Mouse (Mus musculus): ENCODE data around the gene Fmc1.
"Not testable (repeated sequence)": the region's sequence is repeated elsewhere in the genome, so short reads cannot be mapped to it uniquely, and the experiment has no call there.

The Fmc1 gene

DNA sequence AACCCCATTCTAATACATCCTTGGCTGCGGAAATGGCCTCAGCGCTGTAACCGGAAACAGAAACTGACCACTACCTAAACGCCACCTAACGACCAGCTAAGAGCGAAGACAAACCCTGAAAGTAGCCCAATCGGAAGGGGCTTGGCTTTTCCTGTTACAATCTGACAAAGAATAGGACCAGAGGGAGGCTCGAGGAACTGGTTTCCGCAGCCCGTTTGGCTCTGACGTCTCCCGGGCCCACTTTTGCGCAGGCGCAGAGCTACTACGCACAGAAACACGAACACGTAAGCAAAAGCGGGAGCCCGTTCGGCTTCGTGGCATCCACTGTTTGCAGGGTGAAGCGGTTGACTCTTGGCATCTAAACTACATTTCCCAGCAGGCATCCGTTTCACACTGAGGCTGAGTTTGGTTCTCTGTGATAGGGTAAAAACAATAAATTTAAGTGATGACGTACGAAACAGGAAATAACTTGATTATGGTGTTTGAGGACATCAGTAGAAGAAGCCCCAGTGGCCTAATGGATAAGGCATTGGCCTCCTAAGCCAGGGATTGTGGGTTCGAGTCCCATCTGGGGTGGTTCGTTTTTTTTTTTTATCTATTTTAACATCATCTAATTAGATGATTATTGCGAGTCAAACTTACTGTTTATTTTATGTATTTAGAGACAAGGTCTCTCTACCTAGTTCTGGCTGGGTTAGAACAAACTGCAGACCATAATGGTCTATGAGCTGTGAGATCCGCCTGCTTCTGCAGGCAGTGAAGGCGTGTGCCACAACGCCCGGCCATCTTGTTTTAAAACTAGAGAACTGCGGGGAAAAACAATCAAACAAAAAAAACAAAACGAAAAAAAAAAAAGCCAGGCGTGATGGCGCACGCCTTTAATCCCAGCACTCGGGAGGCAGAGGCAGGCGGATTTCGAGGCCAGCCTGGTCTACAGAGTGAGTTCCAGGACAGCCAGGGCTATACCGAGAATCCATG is at the start of gene Fmc1:
Fmc1 (plus strand) TSS at position 75 of the 978 bp plus-strand sequence.
- peak; percentile 99 for DNase-seq (ENCODE audit: low read depth, low spot score)

DNA sequence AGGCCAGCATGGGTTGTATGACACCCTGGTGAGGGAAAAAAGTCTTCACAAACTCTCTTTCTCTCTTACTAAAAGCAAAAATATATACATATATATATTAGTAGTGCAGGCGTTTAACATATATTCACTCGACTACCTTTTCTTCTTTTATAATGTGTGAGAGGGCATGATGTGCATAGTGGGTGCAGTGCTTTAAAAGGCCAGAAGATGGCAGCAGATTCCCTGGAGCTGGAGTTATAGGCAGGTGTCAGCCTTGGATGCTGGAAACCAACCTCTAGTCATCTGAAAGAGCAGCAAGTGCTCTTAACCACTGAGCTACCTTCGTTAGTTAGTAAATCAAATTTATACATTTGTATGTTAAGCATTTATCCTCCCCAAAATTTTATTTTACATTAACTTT is 40.8 kb upstream of the Fmc1 start:
- DNase-seq (ENCODE audit: low read depth, low spot score), result no peak

- DNase-seq (ENCODE audit: low read depth, low spot score), result no peak
Observed at GRCm38 (mm10) chr6:38495641-38496040, 37.7 kb upstream of the Fmc1 start.

DNA sequence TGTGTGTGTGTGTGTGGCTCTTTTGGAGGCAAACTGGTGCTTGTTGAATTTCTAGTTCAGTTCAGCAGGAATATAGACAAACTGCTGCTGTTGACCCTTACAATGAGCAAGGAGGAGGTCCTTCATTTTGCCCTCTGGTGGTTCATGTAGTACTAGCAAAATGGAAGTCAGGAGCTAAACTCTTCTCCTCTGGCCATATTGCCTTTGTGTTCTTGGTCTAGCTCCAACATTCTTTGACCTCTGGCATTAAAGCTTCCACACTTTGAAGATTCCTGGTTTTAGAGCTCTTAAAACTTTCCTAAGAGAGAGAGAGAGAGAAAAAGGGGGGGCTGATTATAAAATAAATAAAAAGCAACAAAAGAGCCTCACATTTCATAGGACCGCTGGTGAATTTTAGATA is 21.2 kb upstream of the Fmc1 start:
- no peak for DNase-seq (ENCODE audit: low read depth, low spot score)

- DNase-seq (ENCODE audit: low read depth, low spot score), result no peak
Observed at GRCm38 (mm10) chr6:38512830-38513229, 20.5 kb upstream of the Fmc1 start.

DNA sequence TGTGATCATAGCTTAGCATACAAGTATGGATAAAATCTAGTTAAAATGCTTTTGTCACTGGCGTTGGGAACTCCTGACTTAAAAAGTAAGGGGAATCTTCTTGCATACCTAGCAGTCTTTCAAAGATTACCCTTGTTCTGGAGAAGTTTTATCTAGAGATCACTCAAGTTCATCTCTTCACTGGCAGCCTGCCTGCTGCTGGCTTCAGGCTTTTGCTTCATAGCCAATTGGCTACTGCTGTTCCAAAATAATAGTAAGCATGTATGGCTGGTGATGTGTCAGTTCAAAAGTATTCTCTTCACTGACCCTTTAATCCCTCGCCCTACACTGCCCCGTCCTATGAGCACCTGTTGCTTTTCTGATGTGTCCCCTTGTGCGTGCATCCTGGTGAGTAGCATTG is 18.1 kb upstream of the Fmc1 start:
- no peak for DNase-seq (ENCODE audit: low read depth, low spot score)

GRCm38 (mm10) chr6:38523851-38524250 is 9.5 kb upstream of the Fmc1 start:
- DNase-seq (ENCODE audit: low read depth, low spot score), result no peak

DNA sequence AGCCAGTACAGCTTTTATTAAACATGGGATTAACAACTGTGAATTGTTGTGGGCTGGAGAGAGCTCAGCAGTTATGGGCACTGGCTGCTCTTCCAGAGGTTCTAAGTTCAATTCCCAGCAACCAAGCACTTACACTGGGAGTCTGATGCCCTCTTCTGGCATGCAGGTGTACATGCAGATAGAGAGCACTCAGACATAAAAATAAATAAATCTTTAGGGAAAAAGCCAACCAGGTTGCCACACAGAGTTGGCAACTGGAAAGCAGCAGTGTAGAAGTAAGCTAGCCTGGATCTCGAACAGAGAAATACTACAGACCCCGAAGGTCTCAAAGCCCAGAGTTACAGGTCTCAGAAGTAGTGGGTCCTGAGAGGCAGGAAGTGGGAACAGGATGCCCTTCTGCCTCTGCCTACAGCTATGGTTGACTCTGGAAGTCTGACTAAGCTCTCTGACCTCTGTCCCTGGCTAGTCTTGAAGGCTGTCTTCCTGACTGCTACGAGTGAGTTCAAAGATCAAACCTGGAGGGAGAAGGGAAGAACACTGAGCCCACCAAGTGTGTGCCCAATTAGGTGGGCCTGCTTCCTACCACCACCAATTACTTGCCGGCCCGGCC is 2.0 kb upstream of the Fmc1 start:
- DNase-seq (ENCODE audit: low read depth, low spot score), result no peak

DNA sequence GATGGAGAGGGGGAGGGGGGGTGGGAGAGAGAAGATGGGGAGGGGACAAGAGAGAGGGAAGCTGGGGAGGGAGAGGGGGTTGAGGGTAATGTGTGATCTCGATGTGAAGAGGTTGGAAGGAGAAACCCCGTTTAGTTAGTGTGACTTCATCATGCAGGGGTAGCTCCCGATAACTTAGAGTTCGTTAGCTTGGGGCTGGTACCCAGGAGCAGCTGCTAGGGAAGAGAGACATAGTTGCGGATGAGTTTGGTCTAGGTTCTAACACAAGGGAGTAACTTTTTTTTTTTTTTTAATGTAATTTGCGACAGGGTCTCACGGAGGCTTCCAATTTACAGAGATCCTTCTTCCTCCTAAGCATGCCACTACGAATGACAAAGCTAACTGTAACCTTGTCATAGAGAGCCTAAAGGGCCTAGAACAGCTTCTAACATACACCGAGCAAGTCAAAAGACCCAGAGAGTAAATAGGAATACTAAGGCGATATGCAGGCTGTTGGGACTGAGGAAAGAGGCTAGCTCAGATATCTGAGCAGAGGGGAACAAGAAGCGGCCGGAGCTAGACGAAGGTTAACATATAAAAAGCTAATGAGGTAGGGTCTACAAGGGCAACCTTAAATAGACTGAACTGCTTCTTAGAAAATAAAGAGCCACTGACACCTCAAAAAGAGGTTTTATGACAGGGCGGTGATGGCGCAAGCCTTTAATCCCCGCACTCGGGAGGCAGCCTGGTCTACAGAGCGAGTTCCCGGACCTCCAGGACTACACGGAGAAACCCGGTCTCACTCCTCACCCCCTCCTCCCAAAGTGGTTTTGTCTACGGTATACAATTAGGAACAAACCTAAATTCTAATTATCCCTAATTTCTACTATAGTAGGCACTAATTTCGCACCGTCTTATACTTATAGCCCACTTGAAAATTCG is 542 bp upstream of the Fmc1 start:
- DNase-seq (ENCODE audit: low read depth, low spot score), result no peak

DNA sequence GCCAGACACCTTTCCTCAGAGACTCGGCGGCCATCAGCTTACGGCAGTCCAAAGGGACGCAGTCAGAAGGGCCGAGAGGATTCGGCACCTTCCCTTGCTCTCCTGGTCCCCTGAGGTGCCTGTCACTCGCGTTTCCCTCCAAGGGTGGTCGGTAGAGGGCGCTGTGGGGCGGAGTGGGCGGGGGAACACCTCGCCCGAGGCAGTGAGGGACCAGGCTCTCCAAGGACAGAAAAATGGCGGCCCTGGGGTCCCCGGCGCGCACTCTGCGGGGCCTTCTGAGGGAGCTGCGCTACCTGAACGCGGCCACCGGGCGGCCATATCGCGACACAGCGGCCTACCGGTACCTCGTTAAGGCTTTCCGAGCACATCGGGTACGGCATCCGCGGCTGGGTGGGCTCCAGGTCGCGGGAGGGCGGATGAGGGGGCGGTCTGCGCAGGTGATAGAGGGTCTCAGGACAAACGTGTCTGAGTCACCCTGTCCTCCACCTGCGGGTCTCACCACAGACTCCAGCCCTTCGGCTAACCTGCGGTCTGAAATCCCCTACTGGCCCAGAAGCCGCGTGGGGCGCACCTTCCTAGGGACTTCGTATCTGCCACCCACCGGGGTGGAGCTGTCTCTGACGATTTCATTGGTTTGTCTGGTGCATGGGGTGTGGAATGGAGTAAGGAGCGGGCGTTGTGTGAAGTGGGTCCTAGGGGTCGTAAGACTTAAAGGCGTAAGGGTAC is 1.5 kb downstream of the Fmc1 start:
- peak; percentile 82 for DNase-seq (ENCODE audit: low read depth, low spot score)

DNA sequence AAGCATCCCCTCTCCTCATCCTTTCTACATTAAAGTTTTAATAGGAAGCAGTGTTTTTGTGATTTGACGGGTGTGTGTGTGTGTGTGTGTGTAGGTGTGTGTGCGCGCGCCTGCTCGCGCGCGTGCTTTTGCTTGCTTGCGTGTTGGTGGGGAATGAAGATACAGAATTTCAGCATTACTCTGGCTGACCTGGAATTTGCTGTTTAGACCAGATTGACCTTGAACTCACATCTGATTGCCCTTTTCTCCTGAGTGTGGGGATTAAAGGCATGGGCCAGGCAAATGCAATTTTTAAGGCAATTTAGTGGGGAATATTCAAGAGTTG is 2.0 kb downstream of the Fmc1 start:
- no peak for DNase-seq (ENCODE audit: low read depth, low spot score)

- no peak for DNase-seq (ENCODE audit: low read depth, low spot score)
Observed at GRCm38 (mm10) chr6:38535788-38536187, 2.5 kb downstream of the Fmc1 start.

DNA sequence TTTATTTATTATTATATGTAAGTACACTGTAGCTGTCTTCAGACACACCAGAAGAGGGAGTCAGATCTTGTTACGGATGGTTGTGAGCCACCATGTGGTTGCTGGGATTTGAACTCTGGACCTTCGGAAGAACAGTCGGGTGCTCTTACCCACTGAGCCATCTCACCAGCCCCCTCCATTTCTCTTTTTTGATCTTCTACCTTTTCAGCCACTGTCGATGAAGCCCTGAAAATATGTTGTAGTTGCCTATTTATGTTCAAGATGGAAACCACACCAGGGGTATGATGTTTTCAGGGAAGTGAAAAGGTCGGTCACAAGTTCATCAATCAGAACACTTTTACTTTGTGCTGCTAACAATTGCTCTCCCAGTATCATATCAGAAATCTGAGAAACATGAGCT is 10.8 kb downstream of the Fmc1 start:
- DNase-seq (ENCODE audit: low read depth, low spot score), result not testable (repeated sequence)

DNA sequence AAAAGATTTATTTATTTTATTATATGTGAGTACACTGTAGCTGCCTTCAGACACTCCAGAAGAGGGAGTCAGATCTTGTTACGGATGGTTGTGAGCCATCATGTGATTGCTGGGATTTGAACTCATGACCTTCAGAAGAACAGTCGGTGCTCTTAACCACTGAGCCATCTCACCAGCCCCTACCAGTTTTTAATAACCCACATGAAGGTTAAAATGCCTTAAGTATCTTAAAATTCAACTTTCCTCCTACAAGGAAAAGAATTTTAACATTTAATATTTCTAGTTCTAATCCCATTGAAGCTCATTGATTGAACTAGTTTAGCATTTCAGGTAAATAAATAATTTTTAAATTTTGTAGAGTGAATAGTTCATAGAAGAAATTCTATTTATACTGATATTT is 13.7 kb downstream of the Fmc1 start:
- not testable (repeated sequence) for DNase-seq (ENCODE audit: low read depth, low spot score)

DNA sequence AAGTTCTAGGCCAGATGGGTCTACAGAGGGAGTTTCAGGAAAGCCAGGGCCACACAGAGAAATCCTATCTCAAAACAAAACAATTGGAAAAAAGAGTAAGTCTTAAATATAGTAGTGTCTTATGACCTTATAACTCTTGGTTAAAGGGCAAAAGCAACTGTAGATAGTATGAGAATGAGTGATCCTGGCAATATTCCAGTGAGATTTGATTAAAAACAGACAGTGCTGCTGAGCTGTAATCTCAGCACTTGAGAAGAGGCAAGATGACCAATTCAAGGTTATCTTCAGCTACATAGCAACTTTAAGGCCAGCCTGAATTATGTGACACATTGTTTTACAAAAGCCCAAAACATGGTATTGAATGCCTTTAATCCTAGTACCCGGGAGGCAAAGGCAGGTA is 14.4 kb downstream of the Fmc1 start:
- no peak for DNase-seq (ENCODE audit: low read depth, low spot score)

GRCm38 (mm10) chr6:38548595-38548994 is 15.3 kb downstream of the Fmc1 start:
- not testable (repeated sequence) for DNase-seq (ENCODE audit: low read depth, low spot score)

DNA sequence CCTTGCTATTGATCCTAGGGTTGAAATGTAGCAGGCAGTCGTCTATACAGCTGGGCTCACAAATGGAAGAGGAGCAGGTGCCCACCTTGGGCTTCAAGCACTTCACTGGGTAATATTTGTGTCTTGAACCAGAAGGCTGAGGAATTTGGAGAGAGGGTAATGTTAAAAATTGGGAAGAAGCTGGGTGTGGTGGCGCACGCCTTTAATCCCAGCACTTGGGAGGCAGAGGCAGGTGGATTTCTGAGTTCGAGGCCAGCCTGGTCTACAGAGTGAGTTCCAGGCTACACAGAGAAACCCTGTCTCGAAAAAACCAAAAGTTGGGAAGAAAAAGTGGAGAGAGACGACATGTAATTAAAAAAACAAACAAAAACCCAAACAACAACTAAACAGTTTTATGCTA is 16.5 kb downstream of the Fmc1 start:
- not testable (repeated sequence) for DNase-seq (ENCODE audit: low read depth, low spot score)

GRCm38 (mm10) chr6:38550250-38551061 is 17.2 kb downstream of the Fmc1 start:
- DNase-seq (ENCODE audit: low read depth, low spot score), result no peak

- DNase-seq (ENCODE audit: low read depth, low spot score), result peak; percentile 96
Observed at GRCm38 (mm10) chr6:38551062-38551988, 18.0 kb downstream of the Fmc1 start, which contains the start of gene Luc7l2. Gene Luc7l2 (plus strand): TSS chr6:38551334.

Measured in brain, embryonic 18.5 days (tissue).